Mouse (Mus musculus): ENCODE data around the gene 2410004P03Rik.

GRCm38 (mm10) chr12:17015711-17016110 lies 4.2 kb upstream of the 2410004P03Rik start:
- no peak for TF ChIP-seq CTCF (IDR thresholded peaks at IDR 0.05; ENCODE audit: low read depth, low read length)
- no peak for TF ChIP-seq EP300 (IDR thresholded peaks at IDR 0.05; ENCODE audit: insufficient read depth, low read depth, low read length)
- TF ChIP-seq POLR2A (IDR thresholded peaks at IDR 0.05; ENCODE audit: insufficient read depth, low read length), result no peak
